Mouse (Mus musculus) heart, embryonic 16.5 days (tissue): ENCODE measurements around the gene Vmn1r3. TPM values are rescaled to one million over a fixed set of nuclear protein-coding genes. Genes with fewer than 3 reads are reported as not detected.
"Not testable (repeated sequence)": the region's sequence is repeated elsewhere in the genome, so short reads cannot be mapped to it uniquely, and the experiment has no call there.

Experiments used
- ATAC-seq: fragments of 200-750 bp; cut with Nextera tagmentation; replicated peaks from 2 replicates; pipeline ENCODE4 v1.8.0; 2017; ENCODE audit warnings: moderate number of reproducible peaks; ENCODE audit not compliant: insufficient read depth, low FRiP score; ENCODE audit errors: extremely low read depth
- H3K27ac ChIP-seq: fragments of 300-500 bp; sonication (generic); 2 replicates; pipeline ENCODE4 v1.5.1; 2014; ENCODE audit warnings: mild to moderate bottlenecking, low read length, control low read depth, moderate library complexity
- H3K27me3 ChIP-seq: fragments of 300-500 bp; sonication (generic); 2 replicates; pipeline ENCODE4 v1.6.1; 2014; ENCODE audit warnings: low read length, mixed read lengths; ENCODE audit not compliant: control insufficient read depth, insufficient read depth
- H3K36me3 ChIP-seq: fragments of 300-500 bp; sonication (generic); 2 replicates; pipeline ENCODE4 v1.6.1; 2014; ENCODE audit not compliant: control insufficient read depth, insufficient read depth
- H3K4me1 ChIP-seq: fragments of 300-500 bp; sonication (generic); 2 replicates; pipeline ENCODE4 v1.6.1; 2014; ENCODE audit warnings: low read length, mixed read lengths; ENCODE audit not compliant: control insufficient read depth, insufficient read depth
- H3K4me2 ChIP-seq: fragments of 300-500 bp; sonication (generic); 2 replicates; pipeline ENCODE4 v1.6.1; 2014; ENCODE audit warnings: low read depth, mild to moderate bottlenecking, control low read depth, low read length
- H3K4me3 ChIP-seq: fragments of 300-500 bp; sonication (generic); 2 replicates; pipeline ENCODE4 v1.5.1; 2014; ENCODE audit warnings: mild to moderate bottlenecking, control low read depth, low read length
- H3K9ac ChIP-seq: fragments of 300-500 bp; sonication (generic); 2 replicates; pipeline ENCODE4 v1.6.1; 2014; ENCODE audit warnings: low read length, control low read depth
- H3K9me3 ChIP-seq: fragments of 300-500 bp; sonication (generic); replicated peaks from 2 replicates; pipeline ENCODE4 v1.6.1; 2016; ENCODE audit warnings: low read length; ENCODE audit not compliant: control insufficient read depth
- WGBS: fragments of 180-500 bp; shearing (Covaris S2); extraction: QIAGEN DNeasy Blood & Tissue Kit; methylation state at CpG from one replicate; pipeline ENCODE4 v1.1.7; 2014; 5-methylcytosine and 5-hydroxymethylcytosine counted together
- polyA plus RNA-seq: library from polyadenylated mRNA; unstranded; fragments of >200 nt; fragmentation: Nextera tagmentation; extraction: Ambion mirVana; gene quantifications from 2 replicates; pipeline ENCODE4 v1.2.1, GENCODE M21; 2015

The Vmn1r3 gene
- not detected in 2 replicates for polyA plus RNA-seq

DNA sequence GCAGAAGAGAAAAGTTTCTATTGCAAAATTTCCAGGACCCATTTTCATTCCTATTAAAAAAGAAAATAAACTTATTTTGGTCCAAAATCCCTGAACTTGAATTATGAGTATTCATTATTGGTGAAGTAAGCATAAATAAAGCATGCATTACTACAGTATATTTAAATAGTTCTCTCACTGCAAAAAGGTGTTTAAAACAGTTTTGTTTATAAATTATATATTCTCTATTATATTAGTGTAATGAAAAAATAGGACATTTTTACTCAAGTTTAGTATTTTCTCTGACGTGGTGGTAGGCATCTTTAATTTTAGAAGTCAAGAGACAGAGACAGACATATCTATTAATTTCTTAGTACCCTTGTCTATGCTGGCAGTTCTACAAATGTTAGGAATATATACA lies at the start of gene Vmn1r3:
Vmn1r3 (minus strand) TSS at position 101 of the 400 bp plus-strand sequence.
- H3K27ac ChIP-seq, H3K36me3 ChIP-seq, H3K27me3 ChIP-seq, H3K9me3 ChIP-seq, ATAC-seq, H3K4me1 ChIP-seq, H3K4me2 ChIP-seq, H3K4me3 ChIP-seq, H3K9ac ChIP-seq: not testable (repeated sequence)
- 74% methylated on average over 1 of the region's 1 CpGs for WGBS

DNA sequence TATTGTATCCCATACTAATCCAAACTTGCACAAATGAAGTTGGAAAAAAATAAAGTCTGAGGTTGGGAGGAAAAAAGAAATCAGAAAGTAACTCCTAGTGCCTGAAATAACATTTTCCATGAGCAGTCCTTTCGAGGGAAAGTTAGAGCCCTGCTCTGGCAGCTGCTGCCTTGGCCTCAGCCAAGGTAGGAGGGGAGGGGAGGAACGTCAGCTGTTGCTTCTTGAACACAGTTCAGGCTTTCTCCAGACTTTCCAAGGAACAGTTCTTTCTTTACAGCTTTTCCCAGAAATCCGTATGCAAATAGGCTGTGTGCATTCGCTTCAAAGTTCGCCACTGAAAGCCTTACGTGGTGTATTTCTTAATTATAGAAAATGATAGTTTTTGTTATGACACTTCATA lies 46.9 kb upstream of the Vmn1r3 start:
- no peak overlapping the region for H3K4me3 ChIP-seq
- ATAC-seq: no peak; the same call in 1 of the 2 replicates
- no peak overlapping the region for H3K27ac ChIP-seq
- H3K27me3 ChIP-seq: no peaks in the 10 kb centered on the region
- 57% methylated on average over 6 of the region's 6 CpGs for WGBS
- H3K4me1 ChIP-seq: no peaks in the 10 kb centered on the region
- H3K9ac ChIP-seq: no peak overlapping the region
- peaks cover 15% of the 10 kb centered on the region for H3K9me3 ChIP-seq
- no peaks in the 10 kb centered on the region for H3K36me3 ChIP-seq
- H3K4me2 ChIP-seq: no peak overlapping the region

DNA sequence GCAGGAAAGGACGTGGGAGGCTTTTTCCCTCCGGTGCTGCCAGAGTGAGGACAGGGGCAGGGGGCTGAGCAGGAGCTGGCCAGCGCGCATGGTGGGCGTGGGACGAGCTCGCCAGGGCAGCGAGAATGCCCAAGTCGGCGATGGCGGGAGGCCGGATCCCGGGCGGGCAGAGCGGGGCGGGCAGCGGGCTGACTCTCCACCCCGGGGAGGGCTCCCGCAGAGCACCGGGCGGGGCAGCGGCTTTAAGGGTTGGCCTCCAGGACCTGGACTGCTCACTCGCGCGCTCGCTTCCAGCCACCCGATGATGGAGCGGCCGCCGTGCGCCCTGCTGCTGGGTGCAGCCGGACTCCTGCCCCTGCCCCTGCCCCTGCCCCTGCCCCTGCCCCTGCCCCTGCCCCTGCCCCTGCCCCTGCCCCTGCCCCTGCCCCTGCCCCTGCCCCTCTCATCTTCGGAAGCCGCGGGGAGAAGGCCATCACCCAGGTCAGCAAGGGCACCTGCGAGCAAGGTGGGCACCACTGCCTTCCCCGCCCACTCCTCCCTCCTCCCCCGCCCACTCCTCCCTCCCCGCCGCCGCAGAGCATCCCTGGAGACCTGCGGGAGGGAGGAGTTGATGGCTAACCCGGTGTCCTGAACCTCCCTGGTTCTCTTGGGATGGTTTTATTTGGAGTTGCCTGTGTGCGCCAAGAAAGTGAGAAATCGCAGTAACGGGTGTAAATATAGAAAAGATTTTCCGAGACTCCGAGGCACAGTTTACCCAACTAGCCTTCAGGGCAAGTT lies 45.9 kb upstream of the Vmn1r3 start:
- H3K9me3 ChIP-seq: peaks cover 13% of the 10 kb centered on the region
- peak overlapping the region; percentile 49; the same call in 1 of the 2 replicates for H3K9ac ChIP-seq
- no peaks in the 10 kb centered on the region for H3K4me1 ChIP-seq
- 6% methylated on average over 32 of the region's 48 CpGs for WGBS
- H3K4me3 ChIP-seq: peak overlapping the region; percentile 46
- ATAC-seq: no peak; the same call in 1 of the 2 replicates
- no peaks in the 10 kb centered on the region for H3K36me3 ChIP-seq
- H3K27ac ChIP-seq: no peak overlapping the region
- no peaks in the 10 kb centered on the region for H3K27me3 ChIP-seq
- peak overlapping the region; percentile 66 for H3K4me2 ChIP-seq

DNA sequence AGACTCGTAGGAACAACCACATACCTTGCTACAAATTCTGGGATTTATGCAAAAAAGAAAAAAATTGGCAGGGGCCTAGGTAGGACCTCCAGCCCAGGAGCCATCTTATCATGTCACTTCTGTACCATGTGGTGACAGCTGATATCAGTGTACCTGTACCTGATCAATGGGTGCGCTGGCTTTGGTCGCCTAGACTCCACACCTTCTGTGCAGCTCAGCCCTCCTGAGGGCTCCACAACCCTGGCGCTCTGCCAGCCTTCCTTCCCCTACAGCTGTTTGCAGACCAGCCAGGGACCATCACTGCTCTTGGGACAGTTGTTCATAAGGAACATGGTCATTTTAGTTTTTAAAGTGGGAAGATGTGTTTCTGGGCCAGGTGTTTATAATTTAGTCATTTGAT lies 44.4 kb upstream of the Vmn1r3 start:
- H3K4me2 ChIP-seq: no peak overlapping the region
- no peak overlapping the region for H3K27ac ChIP-seq
- no peaks in the 10 kb centered on the region for H3K4me1 ChIP-seq
- no peak overlapping the region for H3K4me3 ChIP-seq
- H3K36me3 ChIP-seq: no peaks in the 10 kb centered on the region
- ATAC-seq: peak; percentile 39; the same call in 1 of the 2 replicates
- no peak overlapping the region for H3K9ac ChIP-seq
- peaks cover 17% of the 10 kb centered on the region for H3K9me3 ChIP-seq
- H3K27me3 ChIP-seq: no peaks in the 10 kb centered on the region
- WGBS: 58% methylated on average over 4 of the region's 4 CpGs

DNA sequence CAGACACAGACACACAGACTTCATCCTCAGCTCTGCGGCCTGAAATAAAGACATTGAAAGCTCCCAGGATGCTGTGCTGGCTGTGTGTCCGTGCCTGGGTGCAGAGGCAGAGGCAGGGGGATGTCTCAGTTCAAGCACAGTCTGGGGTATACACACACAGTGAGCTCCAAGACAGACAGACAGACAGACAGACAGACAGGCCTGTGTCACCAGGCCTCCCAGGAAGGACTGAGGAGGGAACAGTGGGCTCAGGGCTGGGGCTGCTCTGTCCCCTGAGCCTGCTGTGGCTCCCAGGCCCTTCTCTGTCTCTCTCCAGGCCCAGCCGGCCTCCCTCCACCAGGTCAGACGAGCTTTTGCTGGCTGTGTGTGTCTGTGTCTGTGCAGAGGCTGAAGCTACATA lies 43.3 kb upstream of the Vmn1r3 start:
- WGBS: 61% methylated on average over 4 of the region's 4 CpGs
- Histone ChIP-seq H3K9ac (no peak overlapping the region), H3K4me1 (no peaks in the 10 kb centered on the region), H3K4me2 (no peak overlapping the region), H3K4me3 (no peak overlapping the region), H3K9me3 (peaks cover 17% of the 10 kb centered on the region), H3K27me3 (no peaks in the 10 kb centered on the region), H3K36me3 (no peaks in the 10 kb centered on the region), H3K27ac (no peak overlapping the region)
- ATAC-seq: no peak

DNA sequence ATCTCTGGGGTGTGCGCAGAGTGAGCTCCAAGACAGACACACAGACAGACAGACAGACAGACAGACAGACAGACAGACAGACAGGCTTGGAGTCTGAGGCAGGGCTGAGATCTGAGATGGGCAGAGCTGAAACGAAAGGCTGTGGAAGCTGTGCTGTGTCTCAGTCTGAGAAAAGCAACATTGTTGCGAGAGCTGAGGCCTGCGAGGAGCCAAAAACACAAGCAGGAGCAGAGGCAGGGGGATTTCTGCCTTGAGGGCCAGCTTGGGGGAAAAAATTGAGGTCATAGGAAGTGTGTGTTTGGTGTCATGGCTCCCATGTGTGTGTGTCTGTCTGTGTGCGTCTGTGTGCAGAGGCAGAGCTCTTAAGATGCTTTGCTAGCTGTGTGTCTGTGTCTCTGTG lies 42.6 kb upstream of the Vmn1r3 start:
- H3K36me3 ChIP-seq: no peaks in the 10 kb centered on the region
- no peak overlapping the region for H3K4me3 ChIP-seq
- no peaks in the 10 kb centered on the region for H3K4me1 ChIP-seq
- 58% methylated on average over 5 of the region's 5 CpGs for WGBS
- H3K9ac ChIP-seq: no peak overlapping the region
- peaks cover 17% of the 10 kb centered on the region for H3K9me3 ChIP-seq
- no peaks in the 10 kb centered on the region for H3K27me3 ChIP-seq
- no peak overlapping the region for H3K4me2 ChIP-seq
- no peak for ATAC-seq
- H3K27ac ChIP-seq: no peak overlapping the region

DNA sequence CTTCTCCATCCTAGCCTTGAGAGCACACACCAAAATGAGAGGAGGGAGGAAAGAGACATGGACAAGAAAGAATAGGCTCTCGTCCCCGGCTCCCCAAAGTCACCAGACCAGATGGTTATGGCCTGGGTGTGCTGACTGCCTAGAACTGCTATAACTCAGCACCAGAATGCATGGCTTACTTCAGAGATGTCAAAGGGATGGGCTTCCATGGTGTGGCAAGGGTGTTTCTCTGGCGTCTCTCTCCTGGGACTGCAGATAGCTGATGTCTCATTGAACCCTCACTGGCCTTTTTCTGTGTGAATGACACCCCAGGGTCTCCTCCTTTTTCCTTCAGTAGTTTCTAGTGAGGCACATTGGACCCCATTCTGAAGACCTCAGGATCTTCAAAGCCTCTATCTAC lies 41.3 kb upstream of the Vmn1r3 start:
- no peak overlapping the region for H3K4me3 ChIP-seq
- H3K4me1 ChIP-seq: no peaks in the 10 kb centered on the region
- no peak overlapping the region for H3K4me2 ChIP-seq
- peaks cover 14% of the 10 kb centered on the region for H3K9me3 ChIP-seq
- H3K9ac ChIP-seq: no peak overlapping the region
- ATAC-seq: no peak
- H3K27me3 ChIP-seq: no peaks in the 10 kb centered on the region
- no peak overlapping the region for H3K27ac ChIP-seq
- 50% methylated on average over 3 of the region's 3 CpGs for WGBS
- no peaks in the 10 kb centered on the region for H3K36me3 ChIP-seq

DNA sequence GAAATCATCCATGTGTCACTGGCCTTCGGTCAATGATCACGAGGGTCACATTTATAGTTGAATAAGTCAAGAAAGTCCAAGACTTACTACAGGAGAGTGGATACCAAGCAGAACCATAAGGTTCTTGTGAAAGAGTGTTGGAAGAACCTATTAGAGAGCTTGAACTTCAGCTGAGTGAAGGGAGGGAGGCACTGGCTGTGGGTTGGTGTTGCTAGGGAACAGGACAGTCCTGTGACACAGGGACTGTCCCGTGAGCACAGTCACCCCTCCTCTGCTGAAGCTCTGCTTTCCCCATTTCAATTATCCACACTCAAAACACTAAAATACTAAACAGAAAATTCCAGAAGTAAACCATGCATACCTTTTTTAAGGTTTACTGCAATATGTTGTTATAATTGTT lies 40.3 kb upstream of the Vmn1r3 start:
- not testable (repeated sequence) for H3K27ac ChIP-seq, H3K9ac ChIP-seq, H3K36me3 ChIP-seq, H3K4me3 ChIP-seq, H3K4me1 ChIP-seq, H3K4me2 ChIP-seq, H3K27me3 ChIP-seq
- 0 out of 2 replicates have a peak, but pooled peaks have one; percentile 11 for ATAC-seq
- H3K9me3 ChIP-seq: peaks cover 14% of the 10 kb centered on the region
- WGBS: 57% methylated on average over 3 of the region's 3 CpGs

DNA sequence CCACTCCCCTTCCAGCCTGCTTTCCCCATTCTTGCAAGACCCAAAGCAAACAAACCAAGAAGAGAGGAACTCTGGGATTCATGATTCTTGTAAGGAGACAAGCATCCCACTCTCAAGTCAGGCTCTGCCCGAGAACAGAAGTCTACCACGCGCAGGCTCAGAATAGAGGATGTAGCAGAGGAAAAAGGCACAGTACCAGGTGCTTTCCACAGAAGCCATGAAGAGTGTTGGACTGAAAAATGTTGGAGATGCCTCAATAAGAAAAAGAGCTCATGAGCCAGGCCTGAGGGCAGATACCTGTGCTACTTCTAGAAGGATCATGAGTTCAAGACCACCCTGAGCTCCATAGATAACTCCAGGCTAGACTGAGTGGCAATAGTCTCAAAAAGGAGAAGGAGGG lies 39.7 kb upstream of the Vmn1r3 start:
- H3K9ac ChIP-seq, ATAC-seq, H3K27ac ChIP-seq, H3K27me3 ChIP-seq, H3K36me3 ChIP-seq, H3K4me3 ChIP-seq, H3K4me2 ChIP-seq, H3K4me1 ChIP-seq: not testable (repeated sequence)
- WGBS: 43% methylated on average over 3 of the region's 3 CpGs
- H3K9me3 ChIP-seq: peaks cover 14% of the 10 kb centered on the region
